Mouse (Mus musculus) ES-E14 (cell line): ENCODE measurements around the gene Shank3. TPM values are rescaled to one million over a fixed set of nuclear protein-coding genes. Genes with fewer than 3 reads are reported as not detected.

Source experiments
- DNase-seq: peaks from one replicate; pipeline ENCODE4 v3.0.0-alpha.2; 2013; ENCODE audit warnings: low read depth, low spot score
- H3K27ac ChIP-seq: 2 replicates; pipeline ENCODE4 v1.5.1; 2012; ENCODE audit warnings: low read depth, mild to moderate bottlenecking, low read length, moderate library complexity, mixed read lengths; ENCODE audit not compliant: poor library complexity, insufficient read depth, severe bottlenecking
- H3K36me3 ChIP-seq: 2 replicates; pipeline ENCODE4 v1.6.1; 2012; ENCODE audit warnings: mild to moderate bottlenecking, low read length, moderate library complexity, mixed read lengths; ENCODE audit not compliant: control insufficient read depth, poor library complexity, insufficient read depth, severe bottlenecking
- H3K4me1 ChIP-seq, 2 experiments: fragments of 150-350 bp in 1 of 2; sonication (generic) in 1 of 2; 2 replicates each; pipeline ENCODE4 v1.6.1; 2012; ENCODE audit warnings: low read length in 2 of 2, mild to moderate bottlenecking in 1 of 2, mixed read lengths in 1 of 2; ENCODE audit not compliant: control insufficient read depth in 2 of 2, insufficient read depth in 2 of 2, poor library complexity in 1 of 2
- H3K4me3 ChIP-seq, 2 experiments: fragments of 150-350 bp in 1 of 2; sonication (generic) in 1 of 2; 2 replicates each; pipeline ENCODE4 v1.5.1; 2012; ENCODE audit warnings: low read length in 2 of 2, low read depth in 1 of 2, mild to moderate bottlenecking in 1 of 2, mixed read lengths in 1 of 2; ENCODE audit not compliant: insufficient read depth in 1 of 2, poor library complexity in 1 of 2, severe bottlenecking in 1 of 2
- H3K9ac ChIP-seq: 2 replicates; pipeline ENCODE4 v1.6.1; 2012; ENCODE audit warnings: low read depth, mild to moderate bottlenecking, low read length, mixed read lengths; ENCODE audit not compliant: poor library complexity, insufficient read depth, severe bottlenecking
- H3K9me3 ChIP-seq: fragments of 150-350 bp; sonication (generic); 2 replicates; pipeline ENCODE4 v1.6.1; 2012; ENCODE audit warnings: low read depth, mild to moderate bottlenecking, low read length; ENCODE audit not compliant: control insufficient read depth, insufficient read depth
- CHD2 ChIP-seq: IDR thresholded peaks from 2 replicates; pipeline ENCODE4 v1.6.1; 2014; ENCODE audit warnings: mild to moderate bottlenecking, low read depth, low read length, inconsistent platforms
- HCFC1 ChIP-seq: IDR thresholded peaks from 2 replicates; pipeline ENCODE4 v1.6.1; 2012; ENCODE audit warnings: low read length, inconsistent platforms, borderline replicate concordance; ENCODE audit not compliant: insufficient read depth
- MAFK ChIP-seq: IDR thresholded peaks from 2 replicates; pipeline ENCODE4 v1.6.1; 2014; ENCODE audit warnings: mild to moderate bottlenecking, low read depth, low read length, inconsistent platforms; ENCODE audit not compliant: insufficient read depth
- ZC3H11A ChIP-seq: IDR thresholded peaks from 2 replicates; pipeline ENCODE4 v1.6.1; 2012; ENCODE audit warnings: low read depth, mild to moderate bottlenecking, inconsistent platforms, low read length, borderline replicate concordance
- ZNF384 ChIP-seq: IDR thresholded peaks from 2 replicates; pipeline ENCODE4 v1.6.1; 2012; ENCODE audit warnings: low read depth, low read length, inconsistent platforms
- in situ Hi-C, 2 experiments: fragments of 600-800 bp; cut with MboI; formaldehyde crosslinking; loops; one replicate each; pipeline ENCODE4 v1.15.1; 2025; ENCODE audit warnings: low sequenced_read_pairs in 2 of 2, inconsistent platforms in 1 of 2; ENCODE audit not compliant: unreplicated experiment in 2 of 2
- total RNA-seq: library from RNA; depleted of rRNA; stranded (reverse); fragments of 300-350 nt; gene quantifications from 2 replicates; pipeline ENCODE4 v1.2.3, GENCODE M21; 2012; rRNA removed

The Shank3 gene
- total RNA-seq, 1 experiment: 6.7 TPM

DNA sequence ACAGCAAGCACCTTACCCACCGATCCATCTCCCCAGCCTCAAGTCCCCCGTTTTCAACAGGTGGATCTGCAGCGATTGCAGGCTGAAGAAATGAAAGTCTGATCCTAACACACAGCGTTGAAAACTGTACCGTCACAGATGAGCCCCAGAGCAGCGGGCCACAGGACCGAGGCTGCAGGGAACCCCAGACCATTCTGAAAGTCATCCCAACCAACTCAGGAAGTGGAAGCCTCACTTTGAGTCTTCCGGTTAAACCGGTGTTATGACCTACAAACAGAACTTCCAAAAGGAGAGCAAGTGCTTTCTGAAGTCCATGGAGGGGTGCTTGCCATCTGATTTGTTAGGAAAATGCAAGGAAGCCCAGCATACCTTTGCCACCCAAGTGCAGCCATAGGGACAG is 108.5 kb downstream of the Shank3 start:
- in situ Hi-C loops: no loop called here
- Histone ChIP-seq H3K4me3 (no peak overlapping the region), H3K36me3 (no peaks in the 10 kb centered on the region), H3K27ac (no peak overlapping the region), H3K9me3 (no peaks in the 10 kb centered on the region), H3K9ac (no peak overlapping the region), H3K4me1 (no peaks in the 10 kb centered on the region)
- no peak for DNase-seq
- TF ChIP-seq ZC3H11A: no peak
- TF ChIP-seq HCFC1: no peak
- no peak for TF ChIP-seq ZNF384
- no peak for TF ChIP-seq CHD2
- TF ChIP-seq MAFK: no peak

Other genes starting within 250 kb of the Shank3 start
- gene Sbf1, start 184.3 kb upstream of the Shank3 start, total RNA-seq: 134 and 169 TPM in 2 replicates
- gene Adm2, start 176.9 kb upstream of the Shank3 start, total RNA-seq: 4.6 and 7.8 TPM in 2 replicates
- 0.54 TPM in 1 of 2 replicates, not detected in the other for gene Miox, start 165.2 kb upstream of the Shank3 start, total RNA-seq
- 44.8 and 45.3 TPM in 2 replicates for gene Lmf2, start 144.0 kb upstream of the Shank3 start, total RNA-seq
- 205 and 274 TPM in 2 replicates for gene Ncaph2, start 143.9 kb upstream of the Shank3 start, total RNA-seq
- 46.4 and 50.8 TPM in 2 replicates for gene Sco2, start 125.8 kb upstream of the Shank3 start, total RNA-seq
- gene Tymp, start 122.6 kb upstream of the Shank3 start, total RNA-seq: 0.94 and 1.1 TPM in 2 replicates
- gene Odf3b, start 120.3 kb upstream of the Shank3 start, total RNA-seq: 0.37 TPM in 1 of 2 replicates, not detected in the other
- gene Klhdc7b, start 114.7 kb upstream of the Shank3 start, total RNA-seq: 0.11 and 0.13 TPM in 2 replicates
- 4.5 and 12.4 TPM in 2 replicates for gene Syce3, start 89.1 kb upstream of the Shank3 start, total RNA-seq
- gene Cpt1b, start 73.8 kb upstream of the Shank3 start, total RNA-seq: 2.7 and 5.9 TPM in 2 replicates
- gene C730034F03Rik, start 70.0 kb upstream of the Shank3 start, total RNA-seq: 1.5 and 2.0 TPM in 2 replicates
- 0.36 TPM in 1 of 2 replicates, not detected in the other for gene Gm44502, start 69.9 kb upstream of the Shank3 start, total RNA-seq
- gene Chkb, start 69.7 kb upstream of the Shank3 start, total RNA-seq: 29.0 and 42.6 TPM in 2 replicates
- gene Mapk8ip2, start 45.7 kb upstream of the Shank3 start, total RNA-seq: 4.6 and 7.8 TPM in 2 replicates
- 11.7 and 15.2 TPM in 2 replicates for gene Arsa, start 22.2 kb upstream of the Shank3 start, total RNA-seq
- gene Acr, start 68.7 kb downstream of the Shank3 start, total RNA-seq: 0.21 TPM in 1 of 2 replicates, not detected in the other
- gene Rabl2, start 92.3 kb downstream of the Shank3 start, total RNA-seq: 4.1 and 8.3 TPM in 2 replicates